Comparison of ENCODE assay signal across 7 mouse cellular contexts in genomic region chrX:107150752-107151515, GRCm38 (mm10). TPM values are rescaled to one million over a fixed set of nuclear protein-coding genes. Genes with fewer than 3 reads are reported as not detected.
DNase-seq lines count a peak whose midpoint lies in the region; ATAC-seq and TF ChIP-seq lines count a peak whose summit lies in the region.

No protein-coding gene starts in this region.

- no peak overlapping the region for H3K4me2 ChIP-seq in forebrain, embryonic 12.5 days

- WGBS in forebrain, embryonic 12.5 days: 54% methylated on average over 4 of the region's 4 CpGs

- H3K9ac ChIP-seq in forebrain, embryonic 12.5 days: no peak overlapping the region

- H3K4me3 ChIP-seq in bone marrow macrophage, adult 2 months (ENCODE audit: insufficient read depth, low read length): peak overlapping the region; percentile 57
- no peak overlapping the region for H3K4me3 ChIP-seq in forebrain, embryonic 12.5 days (replicated peaks)

- no peak for TF ChIP-seq POLR2A in bone marrow macrophage, adult 2 months (IDR thresholded peaks at IDR 0.05; ENCODE audit: borderline replicate concordance, low read depth, low read length)

- no peaks in the 10 kb centered on the region for H3K27me3 ChIP-seq in forebrain, embryonic 12.5 days

- TF ChIP-seq CTCF in bone marrow macrophage, adult 2 months (IDR thresholded peaks at IDR 0.05; ENCODE audit: low read depth, low read length): no peak

- DNase-seq in CD8-positive naive resting alpha-beta T cell, adult 2 months (ENCODE audit: low read depth in 2 of 2, low spot score in 2 of 2): peak; percentile 2 to 26
- DNase-seq in heart, postnatal 4 days: peak; percentile 7
- peak; percentile 58 for DNase-seq in lung, postnatal 36 days
- DNase-seq in kidney, postnatal 10 days: no peak

- H3K9me3 ChIP-seq in forebrain, embryonic 12.5 days: no peaks in the 10 kb centered on the region

- ATAC-seq in forebrain, embryonic 12.5 days (ENCODE audit: low FRiP score): no peak
- no peak for ATAC-seq in cerebellum, adult (ENCODE audit: insufficient number of reproducible peaks, low FRiP score, low TSS enrichment)

- H3K27ac ChIP-seq in bone marrow macrophage, adult 2 months (ENCODE audit: insufficient read depth, low read depth, low read length): peak overlapping the region; percentile 96
- H3K27ac ChIP-seq in forebrain, embryonic 12.5 days: no peak overlapping the region

- H3K4me1 ChIP-seq in bone marrow macrophage, adult 2 months (ENCODE audit: control insufficient read depth, insufficient read depth, low read length): 0 out of 2 replicates have a peak, but pooled peaks cover 2% of the 10 kb centered on the region
- H3K4me1 ChIP-seq in forebrain, embryonic 12.5 days: no peaks in the 10 kb centered on the region

- no peaks in the 10 kb centered on the region for H3K36me3 ChIP-seq in forebrain, embryonic 12.5 days (replicated peaks)

RNA-seq across cellular contexts. Expression of gene P2ry10b, which starts 2.2 kb away (rescaled TPM):
- 17.1 and 20.6 TPM in 2 replicates for polyA plus RNA-seq in bone marrow macrophage, adult 2 months (2012; ENCODE audit: insufficient read depth, insufficient read length, missing spikeins)
- total RNA-seq in heart, postnatal 4 days (2021): 1 to 10 TPM; 2.4 to 2.7 TPM
- 0.34 and 0.54 TPM in 2 replicates for polyA plus RNA-seq in forebrain, embryonic 12.5 days (2016; fragmentation: Nextera tagmentation; extraction: Ambion mirVana)

Comparison
In these comparisons a context has a peak if more than half of its experiments do, and no peak if none do; other contexts are left out.
1. RNA of gene P2ry10b, which starts 2.2 kb away (polyA plus RNA-seq): 17.1 to 20.6 TPM in bone marrow macrophage, adult 2 months; 0.34 to 0.54 TPM in forebrain, embryonic 12.5 days; every median in the first group is over 10 times any median in the second.